Mouse (Mus musculus): ENCODE data around the gene Ly6g6c. TPM values are rescaled to one million over a fixed set of nuclear protein-coding genes. Genes with fewer than 3 reads are reported as not detected.

Ly6g6c gene
- polyA plus RNA-seq, 1 experiment from 2014 or later = not detected

Other genes starting within 250 kb of the Ly6g6c start
- gene Stk19, start 228.4 kb upstream of the Ly6g6c start, polyA plus RNA-seq (2017; shearing (Covaris generic)) = 25.8 TPM
- 123 TPM for gene Dxo, start 228.4 kb upstream of the Ly6g6c start, polyA plus RNA-seq (2017; shearing (Covaris generic))
- 128 TPM for gene Skiv2l, start 215.2 kb upstream of the Ly6g6c start, polyA plus RNA-seq (2017; shearing (Covaris generic))
- 49.5 TPM for gene Nelfe, start 215.0 kb upstream of the Ly6g6c start, polyA plus RNA-seq (2017; shearing (Covaris generic))
- gene Cfb, start 202.9 kb upstream of the Ly6g6c start, polyA plus RNA-seq (2017; shearing (Covaris generic)) = not detected
- gene Zbtb12, start 185.9 kb upstream of the Ly6g6c start, polyA plus RNA-seq (2017; shearing (Covaris generic)) = 0.21 TPM
- not detected for gene Gm20547, start 183.3 kb upstream of the Ly6g6c start, polyA plus RNA-seq (2017; shearing (Covaris generic))
- gene C2, start 167.1 kb upstream of the Ly6g6c start, polyA plus RNA-seq (2017; shearing (Covaris generic)) = 1.2 TPM
- 57.8 TPM for gene Ehmt2, start 166.9 kb upstream of the Ly6g6c start, polyA plus RNA-seq (2017; shearing (Covaris generic))
- gene Slc44a4, start 150.9 kb upstream of the Ly6g6c start, polyA plus RNA-seq (2017; shearing (Covaris generic)) = not detected
- gene Neu1, start 134.1 kb upstream of the Ly6g6c start, polyA plus RNA-seq (2017; shearing (Covaris generic)) = 74.6 TPM
- 2,452 TPM for gene Hspa1b, start 106.2 kb upstream of the Ly6g6c start, polyA plus RNA-seq (2017; shearing (Covaris generic))
- 125 TPM for gene Gm20481, start 95.5 kb upstream of the Ly6g6c start, polyA plus RNA-seq (2017; shearing (Covaris generic))
- 1,550 TPM for gene Hspa1a, start 93.2 kb upstream of the Ly6g6c start, polyA plus RNA-seq (2017; shearing (Covaris generic))
- gene Hspa1l, start 92.7 kb upstream of the Ly6g6c start, polyA plus RNA-seq (2017; shearing (Covaris generic)) = not detected
- 47.6 TPM for gene Lsm2, start 83.5 kb upstream of the Ly6g6c start, polyA plus RNA-seq (2017; shearing (Covaris generic))
- 182 TPM for gene Vars, start 64.4 kb upstream of the Ly6g6c start, polyA plus RNA-seq (2017; shearing (Covaris generic))
- 0.10 TPM for gene Vwa7, start 48.8 kb upstream of the Ly6g6c start, polyA plus RNA-seq (2017; shearing (Covaris generic))
- not detected for gene Sapcd1, start 37.4 kb upstream of the Ly6g6c start, polyA plus RNA-seq (2017; shearing (Covaris generic))
- gene Msh5, start 18.6 kb upstream of the Ly6g6c start, polyA plus RNA-seq (2017; shearing (Covaris generic)) = 2.2 TPM
- 305 TPM for gene Clic1, start 15.4 kb upstream of the Ly6g6c start, polyA plus RNA-seq (2017; shearing (Covaris generic))
- 1.00 TPM for gene Ddah2, start 6.4 kb upstream of the Ly6g6c start, polyA plus RNA-seq (2017; shearing (Covaris generic))
- not detected for gene Mpig6b, start 796 bp downstream of the Ly6g6c start, polyA plus RNA-seq (2017; shearing (Covaris generic))
- not detected for gene Ly6g6e, start 11.5 kb downstream of the Ly6g6c start, polyA plus RNA-seq (2017; shearing (Covaris generic))
- not detected for gene Ly6g6d, start 12.7 kb downstream of the Ly6g6c start, polyA plus RNA-seq (2017; shearing (Covaris generic))
- gene Ly6g6f, start 20.2 kb downstream of the Ly6g6c start, polyA plus RNA-seq (2017; shearing (Covaris generic)) = not detected
- gene Abhd16a, start 23.9 kb downstream of the Ly6g6c start, polyA plus RNA-seq (2017; shearing (Covaris generic)) = 88.6 TPM
- gene Ly6g5c, start 42.9 kb downstream of the Ly6g6c start, polyA plus RNA-seq (2017; shearing (Covaris generic)) = not detected
- gene Ly6g5b, start 50.0 kb downstream of the Ly6g6c start, polyA plus RNA-seq (2017; shearing (Covaris generic)) = 2.1 TPM
- gene Gpank1, start 56.1 kb downstream of the Ly6g6c start, polyA plus RNA-seq (2017; shearing (Covaris generic)) = 43.9 TPM
- gene Csnk2b, start 56.7 kb downstream of the Ly6g6c start, polyA plus RNA-seq (2017; shearing (Covaris generic)) = 190 TPM
- 0.75 TPM for gene D17H6S53E, start 61.0 kb downstream of the Ly6g6c start, polyA plus RNA-seq (2017; shearing (Covaris generic))
- not detected for gene Apom, start 66.7 kb downstream of the Ly6g6c start, polyA plus RNA-seq (2017; shearing (Covaris generic))
- 75.1 TPM for gene Bag6, start 69.8 kb downstream of the Ly6g6c start, polyA plus RNA-seq (2017; shearing (Covaris generic))
- gene Prrc2a, start 99.5 kb downstream of the Ly6g6c start, polyA plus RNA-seq (2017; shearing (Covaris generic)) = 38.6 TPM
- gene Aif1, start 110.7 kb downstream of the Ly6g6c start, polyA plus RNA-seq (2017; shearing (Covaris generic)) = not detected
- 1.6 TPM for gene Lst1, start 123.1 kb downstream of the Ly6g6c start, polyA plus RNA-seq (2017; shearing (Covaris generic))
- gene Ltb, start 129.1 kb downstream of the Ly6g6c start, polyA plus RNA-seq (2017; shearing (Covaris generic)) = 849 TPM
- 107 TPM for gene Tnf, start 136.6 kb downstream of the Ly6g6c start, polyA plus RNA-seq (2017; shearing (Covaris generic))
- 42.5 TPM for gene Lta, start 140.0 kb downstream of the Ly6g6c start, polyA plus RNA-seq (2017; shearing (Covaris generic))
- gene Gm16181, start 155.4 kb downstream of the Ly6g6c start, polyA plus RNA-seq (2017; shearing (Covaris generic)) = not detected
- 4.8 TPM for gene Atp6v1g2, start 168.3 kb downstream of the Ly6g6c start, polyA plus RNA-seq (2017; shearing (Covaris generic))
- gene Nfkbil1, start 170.4 kb downstream of the Ly6g6c start, polyA plus RNA-seq (2017; shearing (Covaris generic)) = 18.7 TPM
- 170 TPM for gene Ddx39b, start 176.4 kb downstream of the Ly6g6c start, polyA plus RNA-seq (2017; shearing (Covaris generic))
- 6,438 TPM for gene H2-D1, start 197.3 kb downstream of the Ly6g6c start, polyA plus RNA-seq (2017; shearing (Covaris generic))